Mouse (Mus musculus) olfactory bulb, adult 2 months (tissue): Measurements from ENCODE around the gene Bach2. TPM values are rescaled to one million over a fixed set of nuclear protein-coding genes. Genes with fewer than 3 reads are reported as not detected.

Source experiments
- H3K27ac ChIP-seq: fragments of 200-500 bp; 2 replicates; pipeline ENCODE4 v1.5.1; 2012; ENCODE audit warnings: low read depth, low read length; ENCODE audit not compliant: insufficient read depth
- H3K4me1 ChIP-seq: fragments of 200-500 bp; 2 replicates; pipeline ENCODE4 v1.6.1; 2012; ENCODE audit warnings: low read length; ENCODE audit not compliant: control insufficient read depth, insufficient read depth
- H3K4me3 ChIP-seq: fragments of 200-500 bp; 2 replicates; pipeline ENCODE4 v1.5.1; 2012; ENCODE audit warnings: mild to moderate bottlenecking, low read depth, low read length, moderate library complexity; ENCODE audit not compliant: insufficient read depth
- CTCF ChIP-seq: fragments of 200-500 bp; IDR thresholded peaks from 2 replicates; pipeline ENCODE4 v1.5.1; 2012; ENCODE audit warnings: low read depth, mild to moderate bottlenecking, low read length, moderate library complexity; ENCODE audit not compliant: insufficient read depth
- POLR2A ChIP-seq: fragments of 200-500 bp; IDR thresholded peaks from 2 replicates; pipeline ENCODE4 v1.6.1; 2012; ENCODE audit warnings: mild to moderate bottlenecking, low read depth, low read length, moderate library complexity; ENCODE audit not compliant: insufficient read depth
- WGBS: fragments of 180-500 bp; shearing (Covaris S2); methylation state at CpG from one replicate; pipeline ENCODE4 v1.1.7; 2018; 5-methylcytosine and 5-hydroxymethylcytosine counted together
- polyA plus RNA-seq: library from polyadenylated mRNA; stranded (reverse); fragments of >200 nt; gene quantifications from 2 replicates; pipeline ENCODE4 v1.2.4, GENCODE M21; 2012; ENCODE audit warnings: low replicate concordance; ENCODE audit not compliant: missing spikeins, insufficient read depth, insufficient read length

The Bach2 gene
- polyA plus RNA-seq, 1 experiment = not detected

DNA sequence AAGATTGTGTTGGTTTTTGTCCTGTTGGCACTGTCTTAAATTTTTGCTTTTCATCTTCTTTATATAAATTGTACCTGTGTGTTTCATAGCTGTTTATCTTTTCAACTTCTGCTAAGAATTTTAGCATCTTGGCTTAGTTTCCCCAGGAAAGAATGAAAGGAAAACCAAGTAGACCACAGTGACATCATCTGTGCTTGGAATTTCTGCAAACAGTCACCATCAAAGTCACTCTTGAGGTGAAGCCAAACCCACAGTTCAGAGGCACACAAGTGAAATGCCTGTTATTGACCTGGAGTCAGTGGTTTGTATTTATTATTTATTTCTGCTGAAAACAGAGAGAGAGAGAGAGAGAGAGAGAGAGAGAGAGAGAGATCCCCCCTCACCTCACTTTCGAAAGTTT lies 95.5 kb downstream of the Bach2 start:
- TF ChIP-seq POLR2A = no peak
- H3K4me3 ChIP-seq = no peak overlapping the region
- H3K4me1 ChIP-seq = peaks cover 4% of the 10 kb centered on the region; the same call in 1 of the 2 replicates
- no peak overlapping the region for H3K27ac ChIP-seq
- 96% methylated on average over 1 of the region's 1 CpGs for WGBS

DNA sequence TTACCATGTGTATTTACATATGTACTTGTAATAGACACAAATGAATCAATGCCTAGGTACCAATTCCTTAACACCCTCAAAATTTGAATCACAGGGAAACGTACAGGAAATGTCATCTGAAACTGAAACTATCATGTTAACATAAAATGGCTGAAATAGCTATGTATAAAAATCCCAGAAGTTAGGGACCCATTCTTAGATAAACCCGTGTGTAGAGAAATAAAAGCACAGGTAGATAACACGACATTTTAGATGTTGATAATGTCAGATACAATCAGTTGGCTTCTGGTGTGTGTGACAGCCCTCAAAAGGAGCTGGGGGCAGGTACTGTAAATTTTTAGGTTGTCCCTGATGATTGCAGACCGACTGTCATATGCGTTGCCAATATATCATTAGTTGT lies 96.2 kb downstream of the Bach2 start:
- 96% methylated on average over 5 of the region's 5 CpGs for WGBS
- H3K4me3 ChIP-seq = no peak overlapping the region
- TF ChIP-seq POLR2A (no peak), CTCF (no peak)
- H3K4me1 ChIP-seq = peaks cover 4% of the 10 kb centered on the region; the same call in 1 of the 2 replicates
- no peak overlapping the region for H3K27ac ChIP-seq

DNA sequence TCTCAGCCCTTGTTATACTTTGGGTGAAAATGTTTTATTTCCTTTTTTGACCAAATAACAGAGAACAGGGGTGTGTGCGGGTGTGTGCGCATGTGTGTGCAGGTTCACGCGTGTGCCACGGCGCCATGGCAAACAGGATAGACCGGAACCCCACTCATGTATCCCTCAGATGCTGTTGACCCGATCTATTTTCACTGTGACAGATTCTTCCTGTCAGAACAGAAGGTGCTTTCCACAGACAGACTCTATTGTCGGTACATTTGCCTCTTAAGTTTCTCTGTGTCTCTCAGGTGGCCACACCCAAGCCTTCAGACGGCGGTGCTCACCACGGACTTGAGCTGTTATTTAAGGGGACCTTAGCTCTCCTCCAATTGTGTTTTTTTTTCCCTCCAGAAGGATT lies 97.1 kb downstream of the Bach2 start:
- Histone ChIP-seq H3K4me1 (peaks cover 4% of the 10 kb centered on the region; the same call in 1 of the 2 replicates), H3K27ac (no peak overlapping the region), H3K4me3 (no peak overlapping the region)
- TF ChIP-seq CTCF (no peak), POLR2A (no peak)
- WGBS = 91% methylated on average over 12 of the region's 12 CpGs

DNA sequence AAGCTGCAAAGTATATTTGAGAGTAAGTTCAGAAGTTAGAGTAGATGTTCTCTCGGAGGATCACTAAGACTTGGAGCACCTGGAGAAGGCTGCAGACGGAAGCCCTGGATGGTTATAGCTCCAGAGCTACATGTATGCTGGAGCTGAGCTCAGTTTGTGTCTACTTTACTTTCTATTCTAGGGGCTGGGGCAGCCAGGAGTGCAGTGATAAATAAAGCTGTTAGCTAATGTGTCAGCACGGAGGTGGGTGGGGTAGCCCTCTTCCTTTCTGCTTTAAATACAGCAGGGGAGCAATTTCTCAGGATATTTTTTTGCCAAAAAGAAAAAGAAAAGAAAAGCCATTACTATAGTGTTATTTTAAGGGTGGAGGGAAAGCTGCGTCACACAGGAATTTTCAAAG lies 98.0 kb downstream of the Bach2 start:
- H3K27ac ChIP-seq = no peak overlapping the region
- 45% methylated on average over 4 of the region's 4 CpGs for WGBS
- H3K4me1 ChIP-seq = peaks cover 4% of the 10 kb centered on the region; the same call in 1 of the 2 replicates
- TF ChIP-seq CTCF (no peak), POLR2A (no peak)
- no peak overlapping the region for H3K4me3 ChIP-seq

DNA sequence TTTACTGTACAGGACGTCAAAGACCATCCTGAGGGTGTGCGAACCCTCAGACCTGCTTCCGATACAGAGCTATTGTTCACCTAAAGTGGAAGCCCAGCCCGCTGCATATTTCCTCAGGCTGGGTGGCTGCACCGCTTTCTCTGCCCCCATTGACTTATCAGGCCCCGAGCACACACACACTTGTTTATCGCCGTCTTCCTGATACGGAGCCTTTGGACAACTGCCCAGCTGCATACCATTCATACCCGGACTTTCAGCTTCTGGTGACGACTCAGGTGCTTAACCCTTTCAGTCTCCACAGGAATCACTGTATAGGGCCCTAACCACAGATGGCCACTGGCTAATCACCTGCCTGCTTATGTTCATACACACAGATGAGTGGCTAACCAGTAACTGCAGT lies 99.0 kb downstream of the Bach2 start:
- Histone ChIP-seq H3K4me1 (peaks cover 4% of the 10 kb centered on the region; the same call in 1 of the 2 replicates), H3K27ac (no peak overlapping the region), H3K4me3 (no peak overlapping the region)
- TF ChIP-seq CTCF (no peak), POLR2A (no peak)
- 59% methylated on average over 11 of the region's 11 CpGs for WGBS

DNA sequence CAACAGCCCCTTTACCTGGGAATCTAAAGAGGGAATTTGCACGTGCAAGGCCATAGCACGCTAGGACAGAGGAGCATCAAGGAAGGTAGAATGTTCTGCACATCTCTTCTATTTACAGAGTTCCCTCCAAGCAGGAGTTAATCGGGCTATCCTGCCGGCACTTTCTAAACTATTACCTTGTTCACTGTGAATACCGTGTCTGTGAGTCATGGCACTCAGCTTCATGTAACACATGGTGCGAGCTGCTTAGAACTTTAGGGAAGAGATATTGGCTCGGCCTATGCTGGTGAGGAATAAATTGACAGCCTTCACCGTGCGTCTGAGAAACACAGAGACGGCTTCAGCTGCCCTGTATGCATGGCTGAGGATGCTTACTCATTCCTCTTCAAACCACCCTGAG lies 99.8 kb downstream of the Bach2 start:
- no peak for TF ChIP-seq POLR2A
- TF ChIP-seq CTCF = no peak
- Histone ChIP-seq H3K4me3 (no peak overlapping the region), H3K27ac (no peak overlapping the region), H3K4me1 (peaks cover 4% of the 10 kb centered on the region; the same call in 1 of the 2 replicates)
- WGBS = 85% methylated on average over 10 of the region's 10 CpGs

DNA sequence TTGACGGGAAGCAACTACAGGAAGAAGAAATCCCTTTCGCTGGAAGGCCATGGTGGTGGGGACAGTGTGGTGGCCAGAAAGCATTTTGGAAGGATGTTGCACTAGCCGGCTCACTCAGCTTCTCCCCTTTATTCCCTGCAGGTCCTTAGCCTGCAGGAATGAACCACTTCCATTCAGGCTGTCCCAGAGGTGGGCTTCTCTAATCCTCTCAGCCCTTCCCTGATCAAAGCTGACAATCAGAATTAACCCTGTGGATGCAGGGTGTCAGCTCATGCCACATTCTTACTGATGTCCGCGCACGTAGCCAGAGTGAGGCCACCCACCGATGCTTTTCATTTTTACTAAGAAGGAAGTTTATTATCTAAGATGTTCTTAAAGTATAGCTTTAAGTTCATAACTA lies 102.2 kb downstream of the Bach2 start:
- TF ChIP-seq CTCF (no peak), POLR2A (no peak)
- H3K4me1 ChIP-seq = peaks cover 4% of the 10 kb centered on the region; the same call in 1 of the 2 replicates
- no peak overlapping the region for H3K27ac ChIP-seq
- WGBS = 76% methylated on average over 7 of the region's 7 CpGs
- no peak overlapping the region for H3K4me3 ChIP-seq

DNA sequence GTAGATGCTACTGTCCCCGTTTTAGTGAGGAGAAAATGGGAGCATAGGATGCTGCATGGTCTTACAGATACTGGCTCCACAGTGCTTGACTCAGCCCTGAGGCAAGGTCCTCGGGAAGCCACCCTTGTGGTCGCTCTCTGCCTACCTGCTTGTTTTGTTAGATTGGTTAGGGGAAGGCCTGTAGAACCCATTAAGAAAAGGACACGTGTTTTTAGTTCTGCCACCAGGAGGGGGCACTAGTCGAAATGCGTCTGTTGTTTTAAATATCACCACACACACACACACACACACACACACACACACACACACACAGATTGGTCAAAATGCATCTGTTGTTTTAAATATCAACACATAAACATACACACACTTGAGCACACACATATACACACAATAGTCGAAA lies 103.7 kb downstream of the Bach2 start:
- peaks cover 4% of the 10 kb centered on the region; the same call in 1 of the 2 replicates for H3K4me1 ChIP-seq
- H3K4me3 ChIP-seq = no peak overlapping the region
- TF ChIP-seq CTCF = no peak
- TF ChIP-seq POLR2A = no peak
- WGBS = 88% methylated on average over 7 of the region's 7 CpGs
- no peak overlapping the region for H3K27ac ChIP-seq

DNA sequence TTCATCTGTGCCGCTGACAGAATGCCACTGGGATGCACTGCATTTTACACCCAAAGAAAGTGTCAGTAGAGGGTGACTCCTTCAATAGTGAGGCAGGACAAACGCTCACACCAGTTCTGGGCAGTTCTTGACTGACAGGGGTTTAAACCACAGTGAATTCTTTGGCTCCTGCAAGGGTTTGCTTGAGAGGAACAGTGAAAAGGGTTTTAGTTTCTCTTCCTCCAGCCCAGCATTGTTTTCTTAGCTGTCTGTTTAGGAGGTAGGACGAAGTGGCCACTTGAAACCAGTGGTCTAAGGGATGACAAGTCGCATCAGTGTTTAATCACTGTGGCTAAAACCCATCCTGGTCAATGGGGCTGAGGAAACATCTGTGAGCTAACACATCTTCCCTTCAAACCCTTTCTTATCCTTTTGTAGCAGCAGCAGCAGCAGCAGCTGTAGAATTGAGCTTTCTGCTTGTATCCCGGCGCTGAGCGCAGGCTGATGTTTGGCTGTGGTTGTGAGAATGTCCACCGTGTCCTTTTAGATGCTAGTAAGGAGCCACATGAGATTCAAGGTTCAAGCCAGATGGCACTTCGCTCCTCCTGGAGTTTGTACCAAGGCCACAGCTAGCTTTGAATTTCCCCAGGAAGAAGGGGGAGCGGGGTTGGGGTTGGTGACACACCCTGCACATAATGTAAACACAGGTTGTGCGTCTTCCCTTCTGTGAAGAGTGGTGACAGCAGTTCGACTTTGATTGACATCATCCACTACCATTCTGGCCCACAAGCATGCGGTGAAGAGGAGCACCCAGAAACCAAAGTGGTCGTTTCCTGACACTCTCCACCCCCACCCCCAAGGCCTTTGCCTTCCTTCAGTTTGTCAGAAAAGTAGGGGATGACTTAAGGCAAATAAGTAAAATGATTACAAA lies 104.9 kb downstream of the Bach2 start:
- no peaks in the 10 kb centered on the region for H3K4me1 ChIP-seq
- WGBS = 73% methylated on average over 14 of the region's 14 CpGs
- no peak for TF ChIP-seq CTCF
- no peak for TF ChIP-seq POLR2A
- no peak overlapping the region for H3K4me3 ChIP-seq
- H3K27ac ChIP-seq = no peak overlapping the region
